Mouse (Mus musculus): ENCODE measurements around the gene Chn1.

GRCm38 (mm10) chr2:73606616-73607015 is 168.5 kb downstream of the Chn1 start:
- no peak for TF ChIP-seq POLR2A (IDR thresholded peaks at IDR 0.05; ENCODE audit: borderline replicate concordance, extremely low read depth, insufficient read depth, insufficient read length, poor library complexity, severe bottlenecking)
- no peak for TF ChIP-seq CTCF (IDR thresholded peaks at IDR 0.05; ENCODE audit: borderline replicate concordance, extremely low read depth, insufficient read depth, insufficient read length)
